Mouse (Mus musculus) kidney, embryonic 14.5 days (tissue): ENCODE measurements around the gene Emc10. TPM values are rescaled to one million over a fixed set of nuclear protein-coding genes. Genes with fewer than 3 reads are reported as not detected.

Experiments used
- ATAC-seq: fragments of 200-750 bp; cut with Nextera tagmentation; 2 replicates; pipeline ENCODE4 v1.8.0; 2017; ENCODE audit warnings: moderate number of reproducible peaks, mild to moderate bottlenecking, moderate TSS enrichment, moderate library complexity; ENCODE audit not compliant: low FRiP score, low TSS enrichment
- H3K27ac ChIP-seq: fragments of 300-500 bp; sonication (generic); 2 replicates; pipeline ENCODE4 v1.5.1; 2014; ENCODE audit warnings: low read depth, mild to moderate bottlenecking, low read length, moderate library complexity, mixed read lengths
- H3K27me3 ChIP-seq: fragments of 300-500 bp; sonication (generic); 2 replicates; pipeline ENCODE4 v1.6.1; 2014; ENCODE audit warnings: mild to moderate bottlenecking, low read length; ENCODE audit not compliant: control insufficient read depth, insufficient read depth
- H3K36me3 ChIP-seq: fragments of 300-500 bp; sonication (generic); 2 replicates; pipeline ENCODE4 v1.6.1; 2014; ENCODE audit warnings: low read length, mixed read lengths; ENCODE audit not compliant: control insufficient read depth, insufficient read depth
- H3K4me1 ChIP-seq: fragments of 300-500 bp; sonication (generic); 2 replicates; pipeline ENCODE4 v1.6.1; 2014; ENCODE audit warnings: low read length, mixed read lengths; ENCODE audit not compliant: control insufficient read depth, insufficient read depth
- H3K4me2 ChIP-seq: fragments of 300-500 bp; sonication (generic); replicated peaks from 2 replicates; pipeline ENCODE4 v1.6.1; 2014; ENCODE audit warnings: low read depth, mild to moderate bottlenecking, low read length
- H3K4me3 ChIP-seq: fragments of 300-500 bp; sonication (generic); 2 replicates; pipeline ENCODE4 v1.5.1; 2014; ENCODE audit warnings: mild to moderate bottlenecking, low read length
- H3K9ac ChIP-seq: fragments of 300-500 bp; sonication (generic); 2 replicates; pipeline ENCODE4 v1.6.1; 2014; ENCODE audit warnings: low read depth, mild to moderate bottlenecking, low read length, moderate library complexity
- H3K9me3 ChIP-seq: fragments of 300-500 bp; sonication (generic); 2 replicates; pipeline ENCODE4 v1.6.1; 2016; ENCODE audit warnings: low read length; ENCODE audit not compliant: control insufficient read depth
- WGBS: fragments of 180-500 bp; shearing (Covaris S2); extraction: QIAGEN DNeasy Blood & Tissue Kit; methylation state at CpG from one replicate; pipeline ENCODE4 v1.1.7; 2014; 5-methylcytosine and 5-hydroxymethylcytosine counted together
- polyA plus RNA-seq: library from polyadenylated mRNA; unstranded; fragments of >200 nt; fragmentation: Nextera tagmentation; extraction: Ambion mirVana; gene quantifications from 2 replicates; pipeline ENCODE4 v1.2.1, GENCODE M21; 2014

Emc10 gene
- polyA plus RNA-seq, 1 experiment from 2014 or later, result 138 TPM

DNA sequence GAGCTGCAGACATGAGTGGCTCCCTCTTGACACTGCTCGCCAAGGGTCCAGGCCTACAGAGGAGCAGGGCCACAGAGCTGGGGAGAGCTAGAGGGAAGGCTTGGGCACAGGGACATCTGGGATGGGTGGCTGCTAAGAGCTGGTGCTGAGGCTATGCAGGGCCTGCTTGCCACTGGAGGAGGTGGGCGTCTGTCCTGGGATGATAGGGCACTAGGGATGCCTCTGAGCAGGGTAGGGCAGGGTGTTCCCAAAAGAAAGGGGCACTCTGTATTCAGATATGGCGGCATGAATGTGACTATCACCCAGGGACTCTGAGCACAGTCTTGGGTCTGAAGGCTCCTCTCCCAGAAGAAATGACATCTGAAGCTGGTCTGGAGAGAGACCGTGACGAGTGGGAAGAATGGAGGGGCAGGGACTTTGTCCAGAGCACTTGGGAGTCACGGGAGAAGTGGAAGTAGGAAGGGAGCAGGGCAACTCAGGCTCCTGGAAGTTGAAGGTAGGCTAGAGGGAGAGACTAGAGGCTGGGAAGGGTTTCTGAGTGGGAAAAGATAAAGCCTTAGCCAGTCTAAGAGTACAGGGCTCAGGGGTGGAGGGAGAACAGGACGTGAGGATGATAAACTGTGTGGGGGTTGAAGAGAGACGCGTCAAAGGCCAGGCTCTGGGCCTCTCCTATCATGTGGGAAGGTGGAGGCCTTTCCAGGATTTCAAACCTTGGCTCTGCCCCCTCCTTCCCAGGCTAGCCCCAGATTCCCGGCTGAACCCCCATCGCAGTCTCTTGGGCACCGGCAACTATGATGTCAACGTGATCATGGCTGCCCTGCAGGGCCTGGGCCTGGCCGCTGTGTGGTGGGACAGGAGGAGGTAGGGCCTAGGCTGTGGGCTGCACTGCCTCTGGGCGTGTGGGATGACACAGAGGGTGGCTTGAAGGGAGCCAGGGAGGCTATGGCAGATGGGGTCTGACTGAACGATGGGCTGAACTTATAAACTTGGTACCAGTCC, 26.4 kb downstream of the Emc10 start:
- Histone ChIP-seq H3K9ac (no peak overlapping the region), H3K4me1 (peaks cover 10% of the 10 kb centered on the region), H3K4me3 (no peak overlapping the region), H3K27me3 (peaks cover 7% of the 10 kb centered on the region), H3K9me3 (no peaks in the 10 kb centered on the region), H3K4me2 (no peak overlapping the region), H3K36me3 (no peaks in the 10 kb centered on the region), H3K27ac (no peak overlapping the region)
- no peak for ATAC-seq
- 93% methylated on average over 16 of the region's 16 CpGs for WGBS

DNA sequence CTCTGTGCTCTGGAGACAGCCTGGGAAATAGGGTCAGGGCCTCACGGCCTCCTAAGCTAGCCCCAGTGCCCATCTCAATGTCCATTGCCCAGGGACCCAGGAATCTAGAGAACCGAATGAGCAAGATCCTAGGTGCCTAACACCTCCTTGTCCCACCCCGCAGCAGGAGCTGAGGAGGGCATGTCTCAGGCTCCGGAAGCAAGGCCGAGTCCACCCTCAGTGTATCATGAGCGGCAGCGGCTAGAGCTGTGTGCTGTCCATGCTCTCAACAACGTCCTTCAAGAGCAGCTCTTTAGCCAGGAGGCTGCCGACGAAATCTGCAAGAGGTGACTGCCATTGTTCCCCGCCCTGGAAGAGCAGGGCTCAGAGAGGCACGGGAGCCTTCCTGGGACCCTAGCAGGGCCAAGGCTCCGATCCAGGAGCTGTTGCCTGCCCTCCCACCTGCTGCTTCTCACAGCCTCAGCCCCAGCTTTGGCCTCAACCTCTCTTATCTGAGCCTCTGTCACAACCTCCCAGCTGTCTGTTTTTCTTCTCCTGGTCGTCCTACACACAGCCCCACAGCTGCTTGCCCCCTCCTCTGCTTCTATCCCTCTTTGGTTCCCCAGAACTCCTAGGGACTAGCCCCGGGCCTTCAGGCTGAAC, 27.6 kb downstream of the Emc10 start:
- ATAC-seq, result no peak
- no peaks in the 10 kb centered on the region for H3K36me3 ChIP-seq
- no peak overlapping the region for H3K27ac ChIP-seq
- H3K27me3 ChIP-seq, result peaks cover 9% of the 10 kb centered on the region
- no peaks in the 10 kb centered on the region for H3K9me3 ChIP-seq
- peaks cover 10% of the 10 kb centered on the region for H3K4me1 ChIP-seq
- peak overlapping the region; percentile 62 for H3K4me2 ChIP-seq
- peak overlapping the region; percentile 69 for H3K4me3 ChIP-seq
- WGBS, result 70% methylated on average over 15 of the region's 15 CpGs
- peak overlapping the region; percentile 72 for H3K9ac ChIP-seq

DNA sequence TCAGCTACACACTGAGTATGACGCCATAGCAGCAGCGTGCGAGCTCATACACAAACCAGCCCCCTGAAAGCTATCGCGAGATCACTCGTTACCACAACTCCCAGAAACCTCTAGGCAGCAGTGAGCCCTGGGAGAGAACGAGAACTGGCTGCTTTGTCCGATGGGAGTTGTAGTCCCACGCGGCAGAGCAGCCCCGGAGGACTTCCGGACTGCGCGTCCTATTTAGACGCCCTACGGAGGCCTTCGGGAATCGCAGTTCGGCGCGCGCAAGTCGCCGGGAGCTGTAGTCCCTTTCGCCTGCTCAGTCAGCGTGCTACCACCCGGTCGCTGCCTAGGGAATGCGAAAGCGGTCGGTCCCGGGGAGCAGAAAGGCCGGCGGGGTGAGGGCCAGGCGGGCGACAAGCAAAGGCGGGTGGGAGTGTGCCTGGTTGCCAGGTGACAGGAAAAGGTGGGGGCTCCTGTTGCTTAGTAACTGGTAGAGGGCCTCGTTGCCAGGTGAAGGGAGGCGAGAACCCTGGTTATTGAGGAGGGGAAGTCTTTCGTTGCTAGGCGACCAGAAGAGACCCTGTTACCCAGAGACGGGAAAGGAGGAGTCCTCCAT, 28.4 kb downstream of the Emc10 start, which contains the start of gene Josd2:
Gene Josd2 (plus strand): TSS at position 170 of the 601 bp plus-strand sequence.
- no peaks in the 10 kb centered on the region for H3K9me3 ChIP-seq
- peak within 1 kb of the TSS; percentile 62 for H3K4me2 ChIP-seq
- peaks cover 10% of the 10 kb centered on the region for H3K4me1 ChIP-seq
- under 1% methylated on average over 42 of the region's 42 CpGs for WGBS
- H3K36me3 ChIP-seq, result no peaks in the 10 kb centered on the region
- peak; percentile 96 for ATAC-seq
- peak within 1 kb of the TSS; percentile 69; the same call in 1 of the 2 replicates for H3K27ac ChIP-seq
- H3K27me3 ChIP-seq, result peaks cover 17% of the 10 kb centered on the region
- H3K9ac ChIP-seq, result peak within 1 kb of the TSS; percentile 72
- H3K4me3 ChIP-seq, result peak within 1 kb of the TSS; percentile 69

DNA sequence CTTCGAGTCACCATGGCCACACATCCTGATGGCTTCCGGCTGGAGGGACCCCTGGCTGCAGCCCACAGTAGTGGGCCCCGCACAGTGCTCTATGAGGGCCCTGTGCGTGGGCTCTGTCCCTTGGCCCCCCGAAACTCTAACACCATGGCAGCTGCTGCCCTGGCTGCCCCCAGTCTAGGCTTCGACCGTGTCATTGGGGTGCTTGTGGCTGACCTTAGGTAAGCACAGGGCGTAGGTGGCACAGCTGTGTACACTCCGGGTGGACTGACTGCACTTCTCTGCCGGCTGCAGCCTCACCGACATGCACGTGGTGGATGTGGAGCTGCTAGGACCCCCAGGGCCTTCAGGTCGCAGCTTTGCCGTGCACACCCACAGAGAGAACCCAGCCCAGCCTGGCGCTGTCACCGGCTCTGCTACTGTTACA, 29.4 kb downstream of the Emc10 start:
- H3K4me1 ChIP-seq, result peaks cover 10% of the 10 kb centered on the region
- 0 out of 2 replicates have a peak, but pooled peaks have one; percentile 0 for ATAC-seq
- H3K27ac ChIP-seq, result no peak overlapping the region
- no peaks in the 10 kb centered on the region for H3K36me3 ChIP-seq
- no peaks in the 10 kb centered on the region for H3K9me3 ChIP-seq
- peaks cover 27% of the 10 kb centered on the region for H3K27me3 ChIP-seq
- WGBS, result 86% methylated on average over 16 of the region's 16 CpGs
- peak overlapping the region; percentile 62; the same call in 1 of the 2 replicates for H3K4me2 ChIP-seq
- no peak overlapping the region for H3K9ac ChIP-seq
- H3K4me3 ChIP-seq, result peak overlapping the region; percentile 69; the same call in 1 of the 2 replicates

DNA sequence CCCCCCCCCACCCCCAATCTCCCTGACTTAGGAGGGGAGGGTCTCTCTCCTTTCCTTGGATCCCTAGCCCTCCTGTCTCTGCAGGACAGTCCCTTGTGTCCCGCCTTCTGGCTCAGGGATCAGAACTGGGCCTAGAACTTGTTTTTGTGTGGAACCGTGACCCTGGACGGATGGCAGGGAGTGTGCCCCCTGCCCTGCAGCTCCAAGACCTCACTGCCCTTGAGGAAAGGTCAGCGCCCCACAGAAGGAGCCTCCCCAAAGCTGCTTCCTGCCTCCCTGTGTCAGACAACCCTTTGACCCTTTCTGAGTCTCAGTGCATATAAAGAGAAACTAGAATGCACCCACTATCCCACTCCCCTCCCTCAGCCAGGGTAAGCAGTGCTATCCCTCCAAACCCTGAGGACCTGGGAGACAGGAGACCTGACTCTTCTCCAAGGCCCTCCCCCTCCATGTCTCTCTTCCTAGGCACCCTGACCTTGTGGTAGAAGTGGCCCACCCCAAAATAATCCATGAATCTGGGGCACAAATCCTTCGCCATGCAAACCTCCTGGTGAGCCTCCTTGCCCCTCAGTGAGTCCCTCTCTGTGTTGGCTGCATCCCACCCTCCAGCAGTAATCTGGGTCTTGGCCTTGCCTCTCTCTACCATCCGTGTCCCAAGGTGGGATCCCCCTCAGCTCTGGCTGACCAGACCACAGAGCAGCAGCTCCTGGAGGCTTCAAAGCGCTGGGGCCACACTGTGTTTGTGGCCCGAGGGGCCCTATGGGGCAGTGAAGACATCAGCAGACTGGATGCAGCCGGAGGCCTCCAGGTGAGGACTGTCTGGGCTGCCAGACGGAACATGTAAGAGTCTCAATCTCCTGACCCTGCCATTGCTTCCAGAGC, 30.1 kb downstream of the Emc10 start:
- no peaks in the 10 kb centered on the region for H3K9me3 ChIP-seq
- ATAC-seq, result no peak
- WGBS, result 78% methylated on average over 10 of the region's 10 CpGs
- H3K4me2 ChIP-seq, result no peak overlapping the region
- H3K4me1 ChIP-seq, result peaks cover 10% of the 10 kb centered on the region
- peaks cover 34% of the 10 kb centered on the region for H3K27me3 ChIP-seq
- H3K9ac ChIP-seq, result no peak overlapping the region
- no peak overlapping the region for H3K27ac ChIP-seq
- no peak overlapping the region for H3K4me3 ChIP-seq
- H3K36me3 ChIP-seq, result no peaks in the 10 kb centered on the region

DNA sequence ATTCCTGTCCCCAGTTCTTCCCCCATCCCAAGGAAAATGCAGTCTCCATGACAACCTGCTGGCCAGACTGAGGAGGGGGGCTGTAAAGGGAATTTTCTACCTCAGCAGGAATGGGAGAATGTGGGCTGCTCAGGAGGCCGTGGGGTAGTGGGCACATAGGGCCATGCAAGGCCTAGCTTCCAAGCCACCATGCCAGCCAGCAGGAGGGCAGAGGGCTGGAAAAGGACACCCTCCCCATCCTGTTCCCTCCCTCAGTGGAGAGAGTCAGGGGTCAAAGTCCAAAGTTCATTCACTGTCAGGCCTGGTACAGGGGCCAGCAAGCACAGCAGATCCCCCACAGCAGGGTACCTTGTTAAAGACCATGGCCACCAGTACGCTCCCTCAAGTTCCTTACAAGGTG, 31.2 kb downstream of the Emc10 start, which contains the start of gene Aspdh:
Gene Aspdh (plus strand): TSS at position 281 of the 400 bp plus-strand sequence.
- no peak for ATAC-seq
- WGBS, result 86% methylated on average over 2 of the region's 2 CpGs
- Histone ChIP-seq H3K4me2 (no peak within 1 kb of the TSS), H3K4me1 (peaks cover 10% of the 10 kb centered on the region), H3K4me3 (no peak within 1 kb of the TSS), H3K27me3 (peaks cover 45% of the 10 kb centered on the region), H3K9ac (no peak within 1 kb of the TSS), H3K27ac (no peak within 1 kb of the TSS), H3K36me3 (no peaks in the 10 kb centered on the region), H3K9me3 (no peaks in the 10 kb centered on the region)

DNA sequence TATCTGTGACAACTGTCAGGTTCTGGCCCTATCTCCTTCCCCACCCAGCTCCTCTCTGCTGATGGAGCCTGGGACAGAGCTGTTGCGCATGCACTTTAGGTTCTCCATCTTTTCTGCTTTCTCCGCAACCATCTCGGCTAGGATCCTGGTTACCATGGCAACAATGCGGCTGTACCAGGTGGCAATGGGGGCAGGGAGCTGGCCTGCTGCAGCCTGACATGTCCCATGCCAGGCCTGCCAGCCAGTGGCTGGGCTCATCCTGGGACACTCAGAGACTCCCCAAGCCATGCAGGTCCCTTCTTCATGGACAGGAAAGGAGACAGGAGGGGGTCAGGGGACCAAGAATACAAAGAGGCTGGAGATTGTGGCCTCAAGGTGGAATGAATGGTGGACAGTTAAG, 31.8 kb downstream of the Emc10 start:
- no peak for ATAC-seq

DNA sequence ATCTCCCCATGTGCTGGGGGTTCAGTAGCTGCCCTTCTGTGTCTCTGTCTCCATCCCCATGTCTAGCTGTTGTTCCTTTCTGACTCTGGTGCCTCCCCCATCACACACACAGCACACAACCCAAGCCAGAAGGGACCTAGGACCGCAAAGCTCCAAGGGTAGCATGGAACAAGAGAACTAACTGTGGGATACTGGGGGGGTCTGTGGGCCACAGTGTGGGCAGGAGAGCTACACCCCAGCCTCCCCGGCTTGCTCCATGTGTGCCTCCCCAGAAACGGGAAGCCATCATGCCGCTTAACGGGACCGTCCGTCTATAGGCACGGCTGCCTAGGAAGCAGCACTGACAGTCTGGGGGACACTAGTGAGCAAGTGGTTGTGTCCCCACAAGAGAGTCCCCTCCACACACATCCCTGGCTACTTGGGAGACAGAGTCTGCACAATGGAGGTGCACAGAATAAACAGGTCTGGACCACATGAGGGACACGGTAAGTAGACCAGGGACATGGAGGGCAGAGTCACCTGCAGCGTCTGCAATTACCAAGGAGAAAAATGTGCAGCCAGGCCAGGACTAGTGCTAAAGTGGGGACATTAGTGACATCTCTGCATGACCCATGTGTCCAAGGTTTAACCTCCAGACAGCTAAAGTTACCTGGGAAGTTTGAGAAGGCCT, 32.6 kb downstream of the Emc10 start:
- H3K9ac ChIP-seq, result no peak overlapping the region
- H3K4me3 ChIP-seq, result no peak overlapping the region
- 86% methylated on average over 10 of the region's 10 CpGs for WGBS
- H3K27me3 ChIP-seq, result peaks cover 45% of the 10 kb centered on the region
- no peaks in the 10 kb centered on the region for H3K9me3 ChIP-seq
- no peak overlapping the region for H3K27ac ChIP-seq
- H3K36me3 ChIP-seq, result no peaks in the 10 kb centered on the region
- ATAC-seq, result no peak
- peaks cover 8% of the 10 kb centered on the region for H3K4me1 ChIP-seq
- H3K4me2 ChIP-seq, result no peak overlapping the region

More for the DNA sequence above, 31.8 kb downstream of the Emc10 start:
- Histone ChIP-seq H3K4me2 (no peak overlapping the region), H3K9ac (no peak overlapping the region), H3K9me3 (no peaks in the 10 kb centered on the region), H3K36me3 (no peaks in the 10 kb centered on the region), H3K27me3 (peaks cover 45% of the 10 kb centered on the region), H3K4me3 (no peak overlapping the region), H3K4me1 (peaks cover 10% of the 10 kb centered on the region), H3K27ac (no peak overlapping the region)
- WGBS, result 29% methylated on average over 4 of the region's 4 CpGs
